Mouse (Mus musculus): ENCODE results near the gene Dhx33. TPM values are rescaled to one million over a fixed set of nuclear protein-coding genes. Genes with fewer than 3 reads are reported as not detected.
A peak's percentile ranks its signal among the peaks of the same experiment; 100 is the strongest.

Gene Dhx33
- polyA plus RNA-seq, 1 experiment from 2014 or later: 23.3 TPM

DNA sequence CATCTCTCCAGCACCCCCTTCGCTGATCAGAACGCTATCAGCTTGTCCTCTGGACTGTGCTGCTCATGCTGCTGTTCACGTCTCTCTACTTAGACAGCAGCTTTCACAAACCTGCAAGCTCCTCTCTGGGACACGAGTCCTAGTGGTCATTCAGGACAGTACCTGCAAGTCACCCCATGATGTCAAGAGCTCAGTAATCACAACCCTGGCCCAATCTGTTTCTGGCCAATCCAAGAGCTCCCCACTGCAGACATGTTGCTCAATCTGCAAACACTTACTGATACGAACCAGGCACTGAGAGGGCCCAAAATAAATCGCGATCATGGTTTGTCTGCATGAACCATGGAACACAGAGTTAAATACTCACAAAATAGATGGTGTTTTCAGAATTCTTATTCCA, 8.5 kb upstream of the Dhx33 start:
- Histone ChIP-seq H3K9me3 (no peaks in the 10 kb centered on the region), H3K4me3 (no peak overlapping the region), H3K4me1 (peaks cover 5% of the 10 kb centered on the region), H3K27me3 (ENCODE audit: insufficient read depth, poor library complexity, severe bottlenecking) (no peaks in the 10 kb centered on the region), H3K27ac (no peak overlapping the region), H3K36me3 (peaks cover 55% of the 10 kb centered on the region)
- no peak for DNase-seq (ENCODE audit: low spot score)
- WGBS: 87% methylated on average over 7 of the region's 7 CpGs

DNA sequence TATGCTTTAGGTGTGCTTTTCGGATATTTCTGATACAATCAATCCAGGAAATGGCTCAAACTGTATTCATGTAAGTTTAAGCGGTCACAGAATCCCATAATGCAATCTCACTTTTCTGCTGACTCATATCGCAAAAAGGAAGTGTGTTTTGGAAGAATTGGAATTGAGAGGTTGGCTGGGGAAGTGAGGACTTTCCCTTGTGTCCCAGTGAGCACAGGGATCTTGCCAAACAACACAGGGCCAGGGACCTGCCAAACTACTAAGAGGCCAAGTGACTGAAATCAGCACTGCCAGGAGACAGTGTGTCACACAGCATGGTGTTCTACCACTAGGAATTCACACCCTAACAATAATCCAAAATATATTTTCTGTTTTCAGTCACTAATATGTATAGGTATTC, 4.1 kb upstream of the Dhx33 start:
- no peaks in the 10 kb centered on the region for H3K27me3 ChIP-seq (ENCODE audit: insufficient read depth, poor library complexity, severe bottlenecking)
- H3K27ac ChIP-seq: no peak overlapping the region
- no peaks in the 10 kb centered on the region for H3K9me3 ChIP-seq
- H3K36me3 ChIP-seq: peaks cover 51% of the 10 kb centered on the region
- 84% methylated on average over 3 of the region's 3 CpGs for WGBS
- H3K4me3 ChIP-seq: no peak overlapping the region
- H3K4me1 ChIP-seq: peaks cover 1% of the 10 kb centered on the region
- no peak for DNase-seq (ENCODE audit: low spot score)

DNA sequence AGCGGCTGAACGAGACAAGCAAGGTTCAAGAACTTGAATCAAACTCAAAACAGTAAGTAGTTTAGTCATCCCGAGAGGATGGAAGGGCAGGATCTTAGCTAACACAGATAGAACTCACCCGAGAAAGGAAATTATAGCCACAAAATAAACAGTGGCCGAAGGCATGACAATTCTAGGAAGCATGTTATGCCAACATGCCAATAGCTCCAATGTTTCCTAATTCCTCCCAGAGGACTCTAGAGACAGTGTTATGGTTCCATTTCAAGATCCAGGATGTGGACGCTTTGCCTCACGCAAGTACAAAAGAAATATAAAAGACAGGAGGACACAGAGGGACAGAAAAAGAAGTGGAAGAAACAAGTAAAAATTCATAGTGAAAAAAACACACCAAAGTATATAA, 3.6 kb upstream of the Dhx33 start:
- no peaks in the 10 kb centered on the region for H3K9me3 ChIP-seq
- H3K4me1 ChIP-seq: peaks cover 6% of the 10 kb centered on the region
- 75% methylated on average over 7 of the region's 7 CpGs for WGBS
- peaks cover 50% of the 10 kb centered on the region for H3K36me3 ChIP-seq
- DNase-seq (ENCODE audit: low spot score): no peak
- no peak overlapping the region for H3K4me3 ChIP-seq
- H3K27ac ChIP-seq: no peak overlapping the region
- no peaks in the 10 kb centered on the region for H3K27me3 ChIP-seq (ENCODE audit: insufficient read depth, poor library complexity, severe bottlenecking)

DNA sequence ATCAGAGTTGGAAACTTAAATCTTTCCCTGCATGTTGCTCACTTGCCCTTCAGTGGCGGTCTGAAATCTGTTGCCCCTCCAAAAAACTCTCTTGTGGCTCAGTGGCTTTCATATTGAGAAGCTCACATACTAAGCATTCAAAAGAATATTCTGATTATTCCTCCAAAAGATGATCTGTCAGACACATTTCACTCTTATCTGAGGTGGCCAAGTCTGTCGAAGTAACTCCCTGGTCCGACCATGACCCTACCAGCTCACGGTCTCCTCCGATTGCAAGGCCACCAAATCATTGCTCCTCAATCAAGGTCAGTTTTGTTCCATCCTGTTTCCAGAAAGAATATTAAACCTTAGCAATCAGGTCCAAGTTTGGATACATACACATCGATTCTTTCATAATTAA, 2.8 kb upstream of the Dhx33 start:
- peaks cover 41% of the 10 kb centered on the region for H3K36me3 ChIP-seq

DNA sequence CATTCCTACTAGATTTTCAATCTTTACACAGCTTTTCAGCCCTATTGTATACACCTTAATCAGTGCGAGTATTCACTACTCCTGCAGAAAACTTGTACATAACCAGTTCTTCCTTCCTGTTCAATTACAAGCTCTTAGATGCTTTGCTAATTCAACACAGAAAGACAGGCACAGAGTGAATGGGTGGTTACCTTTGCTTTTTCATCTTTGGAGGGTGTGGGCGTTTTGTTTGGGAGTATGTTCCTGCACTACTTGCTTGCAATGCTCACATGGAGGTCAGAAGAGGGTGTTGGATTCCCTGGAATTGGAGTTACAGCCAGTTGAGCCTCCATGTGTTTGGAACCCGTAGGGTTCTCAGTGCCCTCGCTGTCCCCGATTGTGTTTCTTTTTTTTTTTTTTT, 809 bp upstream of the Dhx33 start:
- DNase-seq (ENCODE audit: low spot score): no peak
- WGBS: 53% methylated on average over 5 of the region's 5 CpGs

More for the DNA sequence above, 2.8 kb upstream of the Dhx33 start:
- Histone ChIP-seq H3K4me1 (peaks cover 14% of the 10 kb centered on the region), H3K27me3 (ENCODE audit: insufficient read depth, poor library complexity, severe bottlenecking) (no peaks in the 10 kb centered on the region), H3K9me3 (no peaks in the 10 kb centered on the region), H3K27ac (no peak overlapping the region), H3K4me3 (no peak overlapping the region)
- 90% methylated on average over 6 of the region's 6 CpGs for WGBS
- no peak for DNase-seq (ENCODE audit: low spot score)

DNA sequence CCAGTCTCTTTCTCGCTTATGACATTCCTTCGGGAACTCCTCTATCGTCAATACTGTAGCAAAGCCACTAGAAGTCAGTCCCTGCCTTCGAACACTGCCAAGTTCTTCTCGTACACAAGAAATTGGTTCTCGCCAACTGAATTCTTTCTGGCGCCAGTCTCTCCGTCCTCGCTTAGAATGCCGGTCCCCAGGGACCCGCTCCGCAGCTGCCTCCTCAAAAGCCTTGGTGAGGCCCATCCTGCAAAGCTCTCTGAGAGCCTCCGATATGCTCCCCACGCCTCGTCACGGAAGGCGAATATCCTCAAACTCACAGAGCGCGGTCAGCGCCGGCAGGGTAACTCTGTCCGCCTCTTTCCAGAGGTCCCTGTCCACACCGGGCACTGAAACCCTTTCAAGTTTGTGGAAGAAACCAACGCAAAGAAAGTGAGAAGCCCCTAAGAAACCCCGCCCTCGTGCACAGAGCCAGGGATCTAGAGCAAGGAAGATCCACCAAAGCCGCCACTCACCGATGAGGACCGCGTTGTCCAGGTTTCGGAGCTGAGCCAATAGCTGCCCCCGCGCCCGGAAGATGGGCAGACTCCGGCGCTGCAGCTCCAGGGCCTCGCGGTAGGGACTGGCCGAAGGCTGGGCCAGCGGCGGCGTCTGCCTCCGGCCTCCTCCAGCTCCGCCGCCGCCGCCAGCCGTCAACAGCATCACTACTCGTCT, 474 bp downstream of the Dhx33 start:
- Histone ChIP-seq H3K27me3 (ENCODE audit: insufficient read depth, poor library complexity, severe bottlenecking) (no peaks in the 10 kb centered on the region), H3K27ac (peak overlapping the region; percentile 82), H3K36me3 (peaks cover 32% of the 10 kb centered on the region), H3K4me1 (peaks cover 15% of the 10 kb centered on the region), H3K9me3 (no peaks in the 10 kb centered on the region), H3K4me3 (peak overlapping the region; percentile 86)
- DNase-seq (ENCODE audit: low spot score): no peak
- under 1% methylated on average over 49 of the region's 49 CpGs for WGBS

More for the DNA sequence above, 809 bp upstream of the Dhx33 start:
- peak overlapping the region; percentile 82 for H3K27ac ChIP-seq
- peaks cover 32% of the 10 kb centered on the region for H3K36me3 ChIP-seq
- no peaks in the 10 kb centered on the region for H3K27me3 ChIP-seq (ENCODE audit: insufficient read depth, poor library complexity, severe bottlenecking)
- no peaks in the 10 kb centered on the region for H3K9me3 ChIP-seq
- H3K4me1 ChIP-seq: peaks cover 15% of the 10 kb centered on the region
- H3K4me3 ChIP-seq: peak overlapping the region; percentile 86

DNA sequence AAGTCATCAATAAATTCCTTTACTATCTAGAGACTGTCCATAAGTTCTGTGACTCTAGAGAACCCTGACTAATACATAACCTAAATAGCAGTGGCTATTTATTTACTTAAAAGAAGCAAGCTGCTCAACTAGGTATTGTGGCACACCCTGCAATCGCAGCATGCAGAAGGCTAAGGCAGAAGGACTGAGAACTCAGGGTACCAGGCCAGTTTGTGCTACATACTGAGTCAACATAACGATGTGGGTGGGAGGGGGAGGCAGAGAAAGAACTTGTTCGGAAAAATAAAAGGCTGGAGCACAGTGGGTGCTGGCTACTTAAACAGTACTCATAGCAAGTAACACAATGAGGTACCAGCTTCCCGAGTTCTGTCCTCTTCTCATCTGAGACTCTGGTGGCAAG, 3.1 kb downstream of the Dhx33 start:
- Histone ChIP-seq H3K9me3 (no peaks in the 10 kb centered on the region), H3K36me3 (peaks cover 45% of the 10 kb centered on the region), H3K27me3 (ENCODE audit: insufficient read depth, poor library complexity, severe bottlenecking) (no peaks in the 10 kb centered on the region), H3K4me3 (no peak overlapping the region), H3K27ac (no peak overlapping the region), H3K4me1 (peaks cover 15% of the 10 kb centered on the region)
- no peak for DNase-seq (ENCODE audit: low spot score)
- 85% methylated on average over 4 of the region's 4 CpGs for WGBS

DNA sequence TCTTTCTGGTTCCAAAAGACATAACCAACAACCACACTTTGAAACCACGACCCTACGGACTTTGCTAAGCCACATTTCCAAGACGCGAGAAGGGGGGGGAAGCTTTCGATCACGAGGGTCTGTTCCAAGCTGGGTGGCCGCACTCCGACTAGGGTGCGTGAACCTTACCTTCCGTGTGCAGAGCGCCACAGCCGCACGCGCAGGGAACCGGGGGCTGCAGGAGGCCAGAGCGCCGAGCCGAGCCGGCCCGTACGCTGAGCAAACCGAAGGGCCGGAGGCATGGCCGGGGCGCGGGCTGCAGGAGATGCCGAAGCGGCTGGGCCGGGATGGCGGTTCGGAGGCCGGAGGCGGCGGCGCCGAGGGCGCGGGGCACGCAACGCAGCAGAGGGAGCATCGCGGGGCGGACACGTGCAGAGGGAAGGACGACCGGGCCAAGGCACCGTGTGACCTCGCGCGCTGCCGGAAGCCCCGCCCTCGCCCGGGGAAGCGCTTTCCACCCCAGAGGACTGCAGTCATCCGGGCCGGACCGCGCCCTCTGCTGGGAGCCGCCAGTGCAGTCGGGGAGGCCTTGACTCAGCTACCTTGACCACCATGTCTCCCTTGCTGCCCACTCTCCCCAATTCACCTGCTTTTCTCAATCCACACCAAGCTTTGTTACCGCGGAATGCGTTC, 21.5 kb downstream of the Dhx33 start, which contains the start of gene C1qbp:
Gene C1qbp (minus strand): TSS at position 470 of the 672 bp plus-strand sequence.
- no peaks in the 10 kb centered on the region for H3K27me3 ChIP-seq (ENCODE audit: insufficient read depth, poor library complexity, severe bottlenecking)
- H3K4me3 ChIP-seq: peak within 1 kb of the TSS; percentile 98
- WGBS: under 1% methylated on average over 64 of the region's 64 CpGs
- peaks cover 72% of the 10 kb centered on the region for H3K36me3 ChIP-seq
- H3K4me1 ChIP-seq: peaks cover 12% of the 10 kb centered on the region; the same call in 1 of the 2 replicates
- H3K27ac ChIP-seq: peak within 1 kb of the TSS; percentile 96
- DNase-seq (ENCODE audit: low spot score): peak; percentile 95
- H3K9me3 ChIP-seq: no peaks in the 10 kb centered on the region

DNA sequence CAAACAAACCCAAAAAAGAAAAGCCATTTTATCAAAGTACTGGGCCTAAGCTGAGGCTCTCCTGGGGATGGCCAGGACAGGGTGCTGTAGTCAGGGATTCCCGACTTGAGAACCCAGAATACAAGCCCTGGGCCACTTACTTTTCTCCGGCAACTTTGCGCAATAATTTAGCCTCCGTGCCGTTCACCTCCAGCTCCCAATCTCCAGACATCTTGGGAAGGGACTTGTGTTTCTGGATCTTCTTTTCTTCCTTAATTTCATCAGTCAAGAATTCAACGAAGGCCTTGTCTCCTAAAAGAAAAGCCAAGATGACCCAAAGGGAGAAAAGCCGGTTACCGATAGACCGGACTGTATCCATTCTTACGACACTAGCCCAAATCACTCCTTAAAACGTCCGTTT, 22.2 kb downstream of the Dhx33 start:
- Histone ChIP-seq H3K4me1 (peaks cover 12% of the 10 kb centered on the region; the same call in 1 of the 2 replicates), H3K36me3 (peaks cover 72% of the 10 kb centered on the region)
- 8% methylated on average over 12 of the region's 12 CpGs for WGBS

DNA sequence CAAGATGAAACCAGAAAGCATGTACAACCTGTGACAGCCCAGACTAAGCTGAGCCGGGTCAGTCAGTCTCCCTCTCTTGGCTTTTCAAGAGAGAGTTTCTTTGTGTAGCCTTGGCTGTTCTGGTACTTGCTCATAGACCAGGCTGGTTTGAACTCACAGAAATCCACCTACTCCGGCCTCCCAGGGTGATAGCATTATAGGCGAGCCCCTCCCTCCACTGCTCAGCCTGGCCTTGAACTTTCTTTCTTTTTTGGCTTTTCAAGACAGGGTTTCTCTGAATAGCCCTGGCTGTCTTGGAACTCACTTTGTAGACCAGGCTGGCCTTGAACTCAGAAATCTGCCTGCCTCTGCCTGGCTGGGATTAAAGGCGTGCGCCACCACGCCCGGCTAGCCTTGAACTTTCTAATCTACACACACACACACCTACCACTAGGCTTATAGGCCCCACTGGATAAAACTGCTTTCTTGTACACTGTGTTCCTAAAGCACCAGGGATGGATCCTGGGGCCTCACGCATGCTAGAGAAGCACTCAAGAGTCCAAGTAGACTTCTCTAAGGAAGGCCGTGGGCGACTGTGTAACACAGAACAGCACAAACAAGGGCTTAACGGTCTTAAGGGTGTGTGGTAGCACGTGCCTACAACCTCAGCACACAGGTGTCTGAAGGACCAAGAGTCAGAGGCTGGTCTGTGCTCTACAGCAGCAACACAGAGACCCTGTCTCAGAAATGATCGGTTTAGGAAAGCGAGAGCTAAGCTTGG, 23.3 kb downstream of the Dhx33 start:
- H3K9me3 ChIP-seq: no peaks in the 10 kb centered on the region
- H3K27me3 ChIP-seq (ENCODE audit: insufficient read depth, poor library complexity, severe bottlenecking): no peaks in the 10 kb centered on the region
- no peak for DNase-seq (ENCODE audit: low spot score)
- no peak overlapping the region for H3K27ac ChIP-seq
- peaks cover 72% of the 10 kb centered on the region for H3K36me3 ChIP-seq
- peak overlapping the region; percentile 98 for H3K4me3 ChIP-seq
- WGBS: 87% methylated on average over 14 of the region's 14 CpGs
- peaks cover 12% of the 10 kb centered on the region; the same call in 1 of the 2 replicates for H3K4me1 ChIP-seq

More for the DNA sequence above, 22.2 kb downstream of the Dhx33 start:
- peak overlapping the region; percentile 98 for H3K4me3 ChIP-seq
- H3K27ac ChIP-seq: peak overlapping the region; percentile 96
- no peaks in the 10 kb centered on the region for H3K9me3 ChIP-seq
- H3K27me3 ChIP-seq (ENCODE audit: insufficient read depth, poor library complexity, severe bottlenecking): no peaks in the 10 kb centered on the region
- no peak for DNase-seq (ENCODE audit: low spot score)

DNA sequence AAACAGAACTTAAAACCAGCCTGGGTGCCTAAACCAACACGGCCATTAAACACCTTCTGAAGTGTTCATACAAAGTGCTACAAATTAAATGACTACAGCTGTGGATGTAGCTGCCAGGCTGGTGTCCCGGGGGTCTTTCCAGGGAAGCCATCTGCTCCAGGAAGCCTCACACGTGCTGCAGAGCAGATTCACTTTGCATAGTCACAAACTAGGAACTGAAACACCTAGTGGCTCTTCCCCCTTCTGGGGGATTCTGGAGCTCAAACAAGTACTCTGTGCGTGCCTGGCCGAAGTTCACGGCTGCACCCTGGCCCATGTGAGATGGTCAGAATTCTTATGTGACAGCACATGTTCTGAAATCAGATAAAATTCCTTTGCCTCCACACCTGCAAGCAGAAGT, 24.0 kb downstream of the Dhx33 start:
- 88% methylated on average over 6 of the region's 6 CpGs for WGBS
- Histone ChIP-seq H3K4me3 (no peak overlapping the region), H3K4me1 (peaks cover 12% of the 10 kb centered on the region; the same call in 1 of the 2 replicates), H3K36me3 (peaks cover 72% of the 10 kb centered on the region), H3K27ac (no peak overlapping the region), H3K27me3 (ENCODE audit: insufficient read depth, poor library complexity, severe bottlenecking) (no peaks in the 10 kb centered on the region), H3K9me3 (no peaks in the 10 kb centered on the region)
- DNase-seq (ENCODE audit: low spot score): no peak

DNA sequence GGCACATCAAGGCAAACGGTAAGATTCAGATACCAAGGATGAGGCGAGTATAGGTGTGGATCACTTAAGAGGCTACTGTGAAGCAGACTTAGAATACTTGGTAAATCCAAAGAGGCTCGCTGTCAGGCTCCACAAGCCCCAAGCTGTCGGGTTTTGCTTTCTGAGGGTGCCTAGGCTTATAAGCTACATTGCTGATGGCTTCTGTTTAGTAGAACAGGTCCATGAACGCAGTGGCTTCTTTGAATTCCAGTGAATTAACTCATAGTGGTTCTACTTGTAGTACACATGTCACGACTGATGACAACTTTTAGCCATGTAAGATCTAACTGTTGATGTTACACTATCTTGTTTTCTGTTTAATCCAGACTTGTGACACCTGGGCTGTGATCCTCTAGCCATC, 26.9 kb downstream of the Dhx33 start:
- H3K4me3 ChIP-seq: no peak overlapping the region
- H3K27ac ChIP-seq: no peak overlapping the region
- H3K27me3 ChIP-seq (ENCODE audit: insufficient read depth, poor library complexity, severe bottlenecking): no peaks in the 10 kb centered on the region
- H3K36me3 ChIP-seq: peaks cover 88% of the 10 kb centered on the region
- DNase-seq (ENCODE audit: low spot score): no peak
- no peaks in the 10 kb centered on the region for H3K9me3 ChIP-seq
- 86% methylated on average over 6 of the region's 6 CpGs for WGBS
- H3K4me1 ChIP-seq: peaks cover 12% of the 10 kb centered on the region; the same call in 1 of the 2 replicates

DNA sequence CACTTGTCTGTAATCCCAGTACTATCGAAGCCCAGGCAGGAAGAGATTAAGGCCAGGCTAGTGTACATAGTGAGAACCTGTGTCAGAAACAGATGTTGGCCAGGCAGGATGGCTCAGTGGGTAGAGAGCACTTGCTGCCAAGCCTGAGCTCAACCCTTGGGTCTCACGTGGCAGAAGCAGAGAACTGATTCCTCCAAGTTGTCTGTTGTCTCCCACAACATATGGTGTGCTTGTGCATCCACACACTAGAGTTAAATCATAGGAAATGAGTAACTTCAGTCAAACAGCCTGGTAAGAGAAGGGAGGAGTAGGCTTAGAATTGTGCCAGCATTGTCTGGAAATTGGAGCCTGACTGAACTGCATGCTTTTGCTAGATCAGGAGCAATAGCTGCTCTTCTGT, 29.0 kb downstream of the Dhx33 start:
- H3K9me3 ChIP-seq: no peaks in the 10 kb centered on the region
- WGBS: 75% methylated on average over 2 of the region's 2 CpGs
- no peak overlapping the region for H3K27ac ChIP-seq
- no peak for DNase-seq (ENCODE audit: low spot score)
- H3K27me3 ChIP-seq (ENCODE audit: insufficient read depth, poor library complexity, severe bottlenecking): no peaks in the 10 kb centered on the region
- H3K36me3 ChIP-seq: peaks cover 81% of the 10 kb centered on the region
- H3K4me3 ChIP-seq: no peak overlapping the region
- peaks cover 6% of the 10 kb centered on the region; the same call in 1 of the 2 replicates for H3K4me1 ChIP-seq

All from heart, embryonic 10.5 days (tissue).